ENCODE assay signal across 9 mouse cellular contexts in the genomic region with DNA sequence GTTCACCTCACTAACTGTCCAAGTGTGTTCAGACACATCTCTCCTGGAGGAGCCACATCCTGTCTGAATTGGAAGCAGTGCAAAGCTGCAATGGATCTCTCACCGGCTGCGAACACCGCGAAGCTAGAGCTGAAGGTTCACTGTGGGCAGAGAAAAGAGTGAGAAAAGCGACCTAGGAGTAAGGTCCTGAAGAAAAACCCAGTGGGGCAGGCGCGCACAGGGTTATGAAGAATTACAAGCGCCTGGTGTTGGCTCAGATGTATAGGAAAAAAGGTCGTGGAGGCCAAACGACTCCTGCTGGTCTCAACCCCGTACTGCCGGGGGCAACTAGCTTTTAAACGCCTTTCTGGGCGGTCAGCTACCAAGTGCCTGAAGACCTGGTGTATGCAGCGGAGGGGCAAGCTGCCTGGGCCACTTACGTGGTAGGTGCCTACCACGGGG. TPM values are rescaled to one million over a fixed set of nuclear protein-coding genes. Genes with fewer than 3 reads are reported as not detected.
DNase-seq lines count a peak whose midpoint lies in the region; ATAC-seq and TF ChIP-seq lines count a peak whose summit lies in the region.
"Had no signal": no experiment of that assay in that cellular context is flagged by ENCODE, and none has a peak within 500 bp of the region (broad histone marks: within the 10 kb centered on the region; RNA-seq: fewer than 3 reads in every experiment).

No protein-coding gene starts in this region.

- peak; percentile 37 for TF ChIP-seq CTCF in hindbrain, postnatal 0 days (IDR thresholded peaks at IDR 0.05; ENCODE audit: low read depth)

- ATAC-seq in heart, embryonic 13.5 days (ENCODE audit: extremely low read depth, insufficient number of reproducible peaks, low FRiP score, low TSS enrichment), result no peak
- ATAC-seq in common myeloid progenitor, adult 5-6 weeks (replicated peaks; ENCODE audit: low read depth, poor library complexity, severe bottlenecking), result peak; percentile 40; the same call in 1 of the 2 replicates
- ATAC-seq in hindbrain, postnatal 0 days, result no peak
- ATAC-seq in megakaryocyte, adult 5-6 weeks (ENCODE audit: poor library complexity, severe bottlenecking), result peak; percentile 26; the same call in 1 of the 2 replicates

- H3K9me3 ChIP-seq in heart, embryonic 13.5 days, result no peaks in the 10 kb centered on the region
- no peaks in the 10 kb centered on the region for H3K9me3 ChIP-seq in hindbrain, postnatal 0 days (ENCODE audit: low read length)

- H3K27ac ChIP-seq in heart, embryonic 13.5 days (replicated peaks), result peak overlapping the region; percentile 70
- no peak overlapping the region for H3K27ac ChIP-seq in hindbrain, postnatal 0 days

- peaks cover 96% of the 10 kb centered on the region for H3K27me3 ChIP-seq in heart, embryonic 13.5 days (replicated peaks)
- H3K27me3 ChIP-seq in hindbrain, postnatal 0 days (ENCODE audit: insufficient read depth, low read length), result peaks cover 75% of the 10 kb centered on the region

- peaks cover 66% of the 10 kb centered on the region for H3K4me1 ChIP-seq in heart, embryonic 13.5 days
- no peaks in the 10 kb centered on the region for H3K4me1 ChIP-seq in hindbrain, postnatal 0 days (ENCODE audit: insufficient read depth, low read length)

- no peak for DNase-seq in heart, adult 9 months (ENCODE audit: low spot score in 2 of 2)
- no peak for DNase-seq in hindbrain, postnatal 0 days (ENCODE audit: low spot score)
- DNase-seq in right cerebral cortex, adult 18-20 months, result no peak
- DNase-seq in gastrocnemius, postnatal 4 days (ENCODE audit: low spot score in 2 of 2), result no peak
- DNase-seq in gastrocnemius, postnatal 25 days, result no peak
- DNase-seq: gastrocnemius, postnatal 36 days had no signal

- 3% methylated on average over 17 of the region's 17 CpGs for WGBS in heart, embryonic 13.5 days
- 4% methylated on average over 17 of the region's 17 CpGs for WGBS in hindbrain, postnatal 0 days

- peak overlapping the region; percentile 73 for H3K4me3 ChIP-seq in heart, embryonic 13.5 days
- H3K4me3 ChIP-seq in hindbrain, postnatal 0 days (ENCODE audit: low read length), result no peak overlapping the region

- peak overlapping the region; percentile 88 for H3K4me2 ChIP-seq in heart, embryonic 13.5 days
- H3K4me2 ChIP-seq in hindbrain, postnatal 0 days (ENCODE audit: low read depth, low read length), result no peak overlapping the region

- no peaks in the 10 kb centered on the region for H3K36me3 ChIP-seq in heart, embryonic 13.5 days
- H3K36me3 ChIP-seq in hindbrain, postnatal 0 days (ENCODE audit: insufficient read depth, low read length), result no peaks in the 10 kb centered on the region

- peak overlapping the region; percentile 90 for H3K9ac ChIP-seq in heart, embryonic 13.5 days
- no peak overlapping the region for H3K9ac ChIP-seq in hindbrain, postnatal 0 days (replicated peaks; ENCODE audit: low read length)

RNA-seq across cellular contexts. Expression of a gene that starts 1.4 kb away (rescaled TPM):
- polyA plus RNA-seq in heart, embryonic 13.5 days (2015; fragmentation: Nextera tagmentation; extraction: Ambion mirVana), result 2.0 and 2.9 TPM in 2 replicates
- total RNA-seq in common myeloid progenitor, adult 5-6 weeks (2017), result 0.05 TPM in 1 of 2 replicates, not detected in the other
- 3.6 and 7.9 TPM in 2 replicates for total RNA-seq in hindbrain, postnatal 0 days (2014; rRNA removed)
- polyA plus RNA-seq in hindbrain, postnatal 0 days (2015; fragmentation: Nextera tagmentation; extraction: Ambion mirVana), result 0.70 and 0.86 TPM in 2 replicates
- total RNA-seq in megakaryocyte, adult 5-6 weeks (2015), result 0.04 TPM in 1 of 2 replicates, not detected in the other
- total RNA-seq in megakaryocyte, adult 5-6 weeks (2017), result 0.04 TPM in 1 of 2 replicates, not detected in the other
- 10 to 100 TPM; 17.1 to 20.8 TPM for total RNA-seq in gastrocnemius, postnatal 4 days (2021)
- total RNA-seq in gastrocnemius, postnatal 25 days (2021), result 1 to 10 TPM; 2.7 to 3.6 TPM

RNA-seq across cellular contexts. Expression of a gene that starts 19.2 kb away (rescaled TPM):
- polyA plus RNA-seq in heart, embryonic 13.5 days (2015; fragmentation: Nextera tagmentation; extraction: Ambion mirVana), result not detected in 2 replicates
- total RNA-seq in common myeloid progenitor, adult 5-6 weeks (2017), result not detected in 2 replicates
- not detected in 2 replicates for total RNA-seq in hindbrain, postnatal 0 days (2014; rRNA removed)
- not detected in 2 replicates for polyA plus RNA-seq in hindbrain, postnatal 0 days (2015; fragmentation: Nextera tagmentation; extraction: Ambion mirVana)
- total RNA-seq in megakaryocyte, adult 5-6 weeks (2015), result not detected in 2 replicates
- total RNA-seq in megakaryocyte, adult 5-6 weeks (2017), result not detected in 2 replicates
- total RNA-seq in gastrocnemius, postnatal 4 days (2021), result not detected
- total RNA-seq in gastrocnemius, postnatal 25 days (2021), result not detected
- total RNA-seq: gastrocnemius, postnatal 36 days had no signal

RNA-seq across cellular contexts. Expression of a gene that starts 55.3 kb away (rescaled TPM):
- 2.5 and 3.2 TPM in 2 replicates for polyA plus RNA-seq in heart, embryonic 13.5 days (2015; fragmentation: Nextera tagmentation; extraction: Ambion mirVana)
- total RNA-seq in common myeloid progenitor, adult 5-6 weeks (2017), result 0.19 TPM in 1 of 2 replicates, not detected in the other
- total RNA-seq in hindbrain, postnatal 0 days (2014; rRNA removed), result 0.18 and 0.47 TPM in 2 replicates
- 0.20 and 0.23 TPM in 2 replicates for polyA plus RNA-seq in hindbrain, postnatal 0 days (2015; fragmentation: Nextera tagmentation; extraction: Ambion mirVana)
- total RNA-seq in megakaryocyte, adult 5-6 weeks (2015), result not detected in 2 replicates
- total RNA-seq in megakaryocyte, adult 5-6 weeks (2017), result not detected in 2 replicates
- total RNA-seq in gastrocnemius, postnatal 4 days (2021), result 1 to 10 TPM; 5.8 to 6.2 TPM
- total RNA-seq in gastrocnemius, postnatal 25 days (2021), result 1 to 10 TPM; 1.2 to 1.4 TPM

Comparison
In these comparisons a context has a peak if more than half of its experiments do, and no peak if none do; other contexts are left out.
1. ATAC-seq: peak in common myeloid progenitor, adult 5-6 weeks (single experiment) and megakaryocyte, adult 5-6 weeks (single experiment); none in heart, embryonic 13.5 days (single experiment) and hindbrain, postnatal 0 days (single experiment).